Mouse (Mus musculus) MN1 (cell line): ENCODE measurements at regions not wholly inside any gene's neighbourhood (a gene's known extent, or its start where the extent isn't known, plus 50 kb on each side); places are given as distances from the start of the nearest gene placed in this dataset.
A peak's percentile ranks its signal among the peaks of the same experiment; 100 is the strongest.

Experiments
- DNase-seq: peaks from one replicate; pipeline ENCODE4 v3.0.0-alpha.2; 2016; ENCODE audit warnings: low spot score

- no peak for DNase-seq
Observed at GRCm38 (mm10) chr1:41412078-41412477, 606.7 kb downstream of the Tmem182 start.

DNA sequence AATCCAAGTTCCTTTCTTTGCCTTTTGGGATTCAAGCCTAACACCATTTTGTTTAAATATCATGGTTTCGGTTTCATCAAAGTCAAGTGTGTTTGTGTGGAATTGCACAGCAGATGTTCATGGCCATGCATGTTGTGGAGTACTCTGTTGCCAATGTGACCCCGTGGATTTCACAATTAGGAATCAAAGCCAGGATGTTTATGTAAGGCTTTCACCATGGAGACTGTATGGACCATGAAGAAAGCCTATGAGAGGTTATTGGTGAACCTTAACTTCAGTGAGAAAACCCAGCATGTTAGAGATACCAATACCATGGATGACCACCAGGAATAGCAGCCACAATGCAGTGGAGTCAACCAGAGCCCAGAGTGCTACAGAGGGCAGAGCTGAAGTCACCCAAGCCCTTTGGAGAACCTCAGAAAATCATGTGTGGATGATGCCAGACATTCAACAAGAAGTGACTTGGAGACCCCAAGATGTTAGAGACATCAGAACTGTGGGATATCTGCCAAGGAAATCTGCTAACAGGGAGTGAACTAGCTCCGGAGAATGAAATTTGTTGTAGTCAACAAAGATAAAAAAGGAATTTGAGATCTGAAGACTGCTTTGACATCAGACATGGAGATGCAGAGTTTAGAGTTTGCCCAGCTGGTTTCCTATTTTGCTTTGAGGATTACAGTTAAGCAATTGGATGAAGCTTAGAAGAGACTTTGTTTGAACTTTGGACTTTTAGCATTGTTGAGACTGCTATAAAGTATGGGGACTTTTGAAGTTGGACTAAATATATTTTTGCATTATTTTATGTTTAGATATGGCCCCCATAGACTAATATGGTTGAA lies 615.3 kb downstream of the Tmem182 start:
- no peak for DNase-seq

DNA sequence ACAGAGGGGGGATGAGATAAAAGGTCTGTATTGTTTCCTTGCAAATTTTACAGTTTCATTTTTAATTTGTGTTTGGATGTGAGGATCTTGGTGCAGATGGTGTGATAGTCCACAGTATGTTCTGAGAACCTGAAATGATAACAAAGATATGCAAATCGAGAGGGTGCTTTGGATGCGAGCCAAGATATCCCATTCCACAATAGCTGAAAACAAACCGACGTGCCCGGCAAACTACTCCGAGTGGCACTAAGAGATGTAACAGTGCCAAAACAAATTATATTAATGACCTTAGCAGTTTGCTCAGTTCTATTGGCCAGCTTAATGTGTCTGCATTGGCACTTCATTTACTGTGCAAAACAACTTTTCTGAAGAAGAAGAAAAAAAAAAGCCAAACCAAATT lies 622.5 kb downstream of the Tmem182 start:
- DNase-seq, result no peak

DNA sequence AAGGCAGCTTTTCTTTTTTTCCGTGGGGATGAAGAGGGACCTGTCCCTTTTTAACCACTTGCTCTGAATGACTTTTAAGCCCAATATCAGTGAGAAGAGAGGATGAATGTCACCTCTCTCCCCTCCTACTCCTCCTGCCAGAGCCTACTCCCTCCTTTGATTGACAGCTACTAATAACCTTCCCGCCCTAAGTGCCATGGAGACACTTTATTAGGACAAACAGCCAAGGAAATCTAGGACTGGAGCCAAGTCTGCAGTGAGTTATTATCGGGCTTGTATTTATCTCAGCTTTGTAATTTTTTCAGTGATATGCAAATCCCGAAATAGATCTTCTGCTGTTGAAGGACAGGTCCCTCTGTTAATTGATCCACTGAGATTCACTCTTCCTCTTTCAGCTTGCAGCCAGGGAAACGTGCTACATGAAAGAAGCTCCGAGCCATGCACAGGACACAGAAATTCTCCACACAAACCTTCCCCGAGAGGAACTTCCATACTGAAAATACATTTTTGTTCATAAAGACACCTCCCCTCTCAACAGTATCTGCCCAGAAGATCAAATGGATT lies 625.8 kb downstream of the Tmem182 start:
- DNase-seq, result no peak

- DNase-seq, result no peak
Observed at GRCm38 (mm10) chr1:41435379-41435778, 630.0 kb downstream of the Tmem182 start.

- peak; percentile 44 for DNase-seq
Observed at GRCm38 (mm10) chr1:41449972-41450371, 644.6 kb downstream of the Tmem182 start.
